Mouse (Mus musculus): Measurements from ENCODE around the gene Smap2.

DNA sequence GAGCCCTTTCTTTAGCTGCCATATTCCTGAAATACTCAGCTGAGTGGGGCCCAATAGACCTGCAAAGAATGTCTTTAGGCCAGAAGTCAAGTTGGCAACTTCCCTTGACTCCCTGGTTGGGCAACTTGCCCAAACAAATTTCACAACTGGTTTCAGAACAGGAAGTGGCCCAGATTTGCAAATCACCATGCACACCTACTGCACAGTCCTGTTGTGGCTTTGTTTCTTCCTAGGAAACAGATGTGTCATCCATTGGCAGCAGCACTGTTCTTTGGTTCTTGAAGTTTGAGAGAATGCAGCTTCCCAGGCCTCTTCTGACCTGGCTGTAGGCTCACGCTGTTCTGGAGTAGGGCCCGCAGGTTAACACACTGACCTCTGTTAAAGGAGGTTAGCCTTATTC, 6.9 kb upstream of the Smap2 start:
- TF ChIP-seq SMC3 (IDR thresholded peaks at IDR 0.05; ENCODE audit: low read depth, low read length): no peak
- no peak for TF ChIP-seq CHD2 (IDR thresholded peaks at IDR 0.05; ENCODE audit: low read length)
- TF ChIP-seq ZNF384 (IDR thresholded peaks at IDR 0.05; ENCODE audit: low read depth, low read length): no peak
- TF ChIP-seq EP300 (IDR thresholded peaks at IDR 0.05; ENCODE audit: low read length): peak; percentile 69
- no peak for TF ChIP-seq POLR2AphosphoS2 (IDR thresholded peaks at IDR 0.05; ENCODE audit: low read depth, low read length)
- no peak for TF ChIP-seq CTCF (conservative IDR thresholded peaks at IDR 0.05 in 1 of 2, IDR thresholded peaks at IDR 0.05 in 1 of 2; ENCODE audit: low read depth in 2 of 2, low read length in 2 of 2)
- no peak for TF ChIP-seq MYC (IDR thresholded peaks at IDR 0.05; ENCODE audit: low read depth, low read length)
- TF ChIP-seq E2F4 (IDR thresholded peaks at IDR 0.05; ENCODE audit: insufficient replicate concordance, low read depth, low read length): no peak
- TF ChIP-seq ETS1 (conservative IDR thresholded peaks at IDR 0.05; ENCODE audit: low read depth, low read length): peak; percentile 59
- TF ChIP-seq MAX (IDR thresholded peaks at IDR 0.05; ENCODE audit: low read length): peak; percentile 36; the same call in 1 of the 2 replicates
- TF ChIP-seq NELFE (IDR thresholded peaks at IDR 0.05; ENCODE audit: low read depth, low read length): no peak
- TF ChIP-seq USF1 (IDR thresholded peaks at IDR 0.05; ENCODE audit: low read depth, low read length): no peak
- no peak for TF ChIP-seq RAD21 (IDR thresholded peaks at IDR 0.05; ENCODE audit: low read depth, low read length)
- TF ChIP-seq ZC3H11A (IDR thresholded peaks at IDR 0.05; ENCODE audit: low read depth, low read length): no peak
